Mouse (Mus musculus): Measurements from ENCODE around the gene Tgm2. TPM values are rescaled to one million over a fixed set of nuclear protein-coding genes. Genes with fewer than 3 reads are reported as not detected.
A peak's percentile ranks its signal among the peaks of the same experiment; 100 is the strongest.

Gene Tgm2
- polyA plus RNA-seq, 1 experiment from 2014 or later = 49.5 TPM

- H3K9ac ChIP-seq (ENCODE audit: low read depth, low read length) = no peak overlapping the region
- no peaks in the 10 kb centered on the region for H3K9me3 ChIP-seq (ENCODE audit: control insufficient read depth, low read length)
- H3K36me3 ChIP-seq (ENCODE audit: control insufficient read depth, insufficient read depth, low read length) = no peaks in the 10 kb centered on the region
- H3K27ac ChIP-seq (ENCODE audit: low read depth, low read length) = no peak overlapping the region
- 81% methylated on average over 7 of the region's 7 CpGs for WGBS
- H3K4me1 ChIP-seq (replicated peaks; ENCODE audit: control insufficient read depth, insufficient read depth, low read length) = no peaks in the 10 kb centered on the region
- H3K4me3 ChIP-seq (ENCODE audit: low read depth, low read length) = no peak overlapping the region
- no peaks in the 10 kb centered on the region for H3K27me3 ChIP-seq (replicated peaks; ENCODE audit: control insufficient read depth, insufficient read depth, low read length)
- H3K4me2 ChIP-seq = no peak overlapping the region
- ATAC-seq (replicated peaks; ENCODE audit: low FRiP score) (no peak), DNase-seq (ENCODE audit: low spot score) (no peak)
These were observed 51.9 kb downstream of the Tgm2 start for GRCm38 (mm10) chr2:158094300-158094699.

- Histone ChIP-seq H3K4me3 (ENCODE audit: low read depth, low read length) (no peak overlapping the region), H3K9ac (ENCODE audit: low read depth, low read length) (no peak overlapping the region), H3K27me3 (replicated peaks; ENCODE audit: control insufficient read depth, insufficient read depth, low read length) (no peaks in the 10 kb centered on the region), H3K4me2 (no peak overlapping the region), H3K4me1 (replicated peaks; ENCODE audit: control insufficient read depth, insufficient read depth, low read length) (no peaks in the 10 kb centered on the region), H3K27ac (ENCODE audit: low read depth, low read length) (no peak overlapping the region), H3K9me3 (ENCODE audit: control insufficient read depth, low read length) (no peaks in the 10 kb centered on the region), H3K36me3 (ENCODE audit: control insufficient read depth, insufficient read depth, low read length) (no peaks in the 10 kb centered on the region)
- WGBS = 69% methylated on average over 5 of the region's 5 CpGs
- ATAC-seq (replicated peaks; ENCODE audit: low FRiP score) (no peak), DNase-seq (ENCODE audit: low spot score) (no peak)
These were observed 52.9 kb downstream of the Tgm2 start for GRCm38 (mm10) chr2:158093345-158093744.

- Histone ChIP-seq H3K36me3 (ENCODE audit: control insufficient read depth, insufficient read depth, low read length) (no peaks in the 10 kb centered on the region), H3K4me2 (no peak overlapping the region), H3K9me3 (ENCODE audit: control insufficient read depth, low read length) (no peaks in the 10 kb centered on the region), H3K27ac (ENCODE audit: low read depth, low read length) (no peak overlapping the region), H3K4me1 (replicated peaks; ENCODE audit: control insufficient read depth, insufficient read depth, low read length) (no peaks in the 10 kb centered on the region; the same call in 1 of the 2 replicates), H3K27me3 (replicated peaks; ENCODE audit: control insufficient read depth, insufficient read depth, low read length) (no peaks in the 10 kb centered on the region), H3K9ac (ENCODE audit: low read depth, low read length) (no peak overlapping the region), H3K4me3 (ENCODE audit: low read depth, low read length) (no peak overlapping the region)
- no peak for DNase-seq (ENCODE audit: low spot score)
- ATAC-seq (replicated peaks; ENCODE audit: low FRiP score) = no peak
- WGBS = 79% methylated on average over 4 of the region's 4 CpGs
These were observed 56.1 kb downstream of the Tgm2 start for GRCm38 (mm10) chr2:158090096-158090495.

GRCm38 (mm10) chr2:158084486-158084885 lies 61.8 kb downstream of the Tgm2 start:
- no peak overlapping the region for H3K4me2 ChIP-seq
- H3K4me3 ChIP-seq (ENCODE audit: low read depth, low read length) = no peak overlapping the region
- no peaks in the 10 kb centered on the region for H3K27me3 ChIP-seq (replicated peaks; ENCODE audit: control insufficient read depth, insufficient read depth, low read length)
- no peak overlapping the region for H3K27ac ChIP-seq (ENCODE audit: low read depth, low read length)
- H3K4me1 ChIP-seq (replicated peaks; ENCODE audit: control insufficient read depth, insufficient read depth, low read length) = peaks cover 3% of the 10 kb centered on the region; the same call in 1 of the 2 replicates
- no peak for ATAC-seq (replicated peaks; ENCODE audit: low FRiP score)
- DNase-seq (ENCODE audit: low spot score) = no peak
- WGBS = 64% methylated on average over 8 of the region's 8 CpGs
- no peaks in the 10 kb centered on the region for H3K9me3 ChIP-seq (ENCODE audit: control insufficient read depth, low read length)
- H3K9ac ChIP-seq (ENCODE audit: low read depth, low read length) = no peak overlapping the region
- no peaks in the 10 kb centered on the region for H3K36me3 ChIP-seq (ENCODE audit: control insufficient read depth, insufficient read depth, low read length)

- H3K9me3 ChIP-seq (ENCODE audit: control insufficient read depth, low read length) = no peaks in the 10 kb centered on the region
- no peaks in the 10 kb centered on the region for H3K27me3 ChIP-seq (replicated peaks; ENCODE audit: control insufficient read depth, insufficient read depth, low read length)
- no peak overlapping the region for H3K4me3 ChIP-seq (ENCODE audit: low read depth, low read length)
- peaks cover 16% of the 10 kb centered on the region for H3K36me3 ChIP-seq (ENCODE audit: control insufficient read depth, insufficient read depth, low read length)
- H3K4me2 ChIP-seq = no peak overlapping the region
- peak overlapping the region; percentile 46; the same call in 1 of the 2 replicates for H3K27ac ChIP-seq (ENCODE audit: low read depth, low read length)
- DNase-seq (ENCODE audit: low spot score) = no peak
- 0 out of 2 replicates have a peak, but pooled peaks have one; percentile 21 for ATAC-seq (replicated peaks; ENCODE audit: low FRiP score)
- 73% methylated on average over 9 of the region's 9 CpGs for WGBS
- H3K4me1 ChIP-seq (replicated peaks; ENCODE audit: control insufficient read depth, insufficient read depth, low read length) = peaks cover 5% of the 10 kb centered on the region; the same call in 1 of the 2 replicates
- no peak overlapping the region for H3K9ac ChIP-seq (ENCODE audit: low read depth, low read length)
These were observed 65.5 kb downstream of the Tgm2 start for GRCm38 (mm10) chr2:158080622-158081241.

- H3K4me1 ChIP-seq (replicated peaks; ENCODE audit: control insufficient read depth, insufficient read depth, low read length) = 0 out of 2 replicates have a peak, but pooled peaks cover 5% of the 10 kb centered on the region
- no peak overlapping the region for H3K9ac ChIP-seq (ENCODE audit: low read depth, low read length)
- 56% methylated on average over 9 of the region's 9 CpGs for WGBS
- no peak overlapping the region for H3K4me3 ChIP-seq (ENCODE audit: low read depth, low read length)
- ATAC-seq (replicated peaks; ENCODE audit: low FRiP score) (peak; percentile 53; the same call in 1 of the 2 replicates), DNase-seq (ENCODE audit: low spot score) (no peak)
- peak overlapping the region; percentile 60; the same call in 1 of the 2 replicates for H3K27ac ChIP-seq (ENCODE audit: low read depth, low read length)
- H3K9me3 ChIP-seq (ENCODE audit: control insufficient read depth, low read length) = no peaks in the 10 kb centered on the region
- H3K27me3 ChIP-seq (replicated peaks; ENCODE audit: control insufficient read depth, insufficient read depth, low read length) = no peaks in the 10 kb centered on the region
- no peak overlapping the region for H3K4me2 ChIP-seq
- peaks cover 24% of the 10 kb centered on the region for H3K36me3 ChIP-seq (ENCODE audit: control insufficient read depth, insufficient read depth, low read length)
These were observed 66.3 kb downstream of the Tgm2 start for GRCm38 (mm10) chr2:158079843-158080395.

- no peak overlapping the region for H3K9ac ChIP-seq (ENCODE audit: low read depth, low read length)
- H3K4me2 ChIP-seq = no peak overlapping the region
- no peak overlapping the region for H3K4me3 ChIP-seq (ENCODE audit: low read depth, low read length)
- H3K4me1 ChIP-seq (replicated peaks; ENCODE audit: control insufficient read depth, insufficient read depth, low read length) = 0 out of 2 replicates have a peak, but pooled peaks cover 5% of the 10 kb centered on the region
- WGBS = 83% methylated on average over 7 of the region's 7 CpGs
- no peaks in the 10 kb centered on the region for H3K9me3 ChIP-seq (ENCODE audit: control insufficient read depth, low read length)
- H3K27me3 ChIP-seq (replicated peaks; ENCODE audit: control insufficient read depth, insufficient read depth, low read length) = no peaks in the 10 kb centered on the region
- ATAC-seq (replicated peaks; ENCODE audit: low FRiP score) = no peak
- H3K36me3 ChIP-seq (ENCODE audit: control insufficient read depth, insufficient read depth, low read length) = peaks cover 27% of the 10 kb centered on the region
- DNase-seq (ENCODE audit: low spot score) = no peak
- H3K27ac ChIP-seq (ENCODE audit: low read depth, low read length) = no peak overlapping the region
These were observed 67.3 kb downstream of the Tgm2 start for GRCm38 (mm10) chr2:158078971-158079370.

- Histone ChIP-seq H3K4me1 (replicated peaks; ENCODE audit: control insufficient read depth, insufficient read depth, low read length) (0 out of 2 replicates have a peak, but pooled peaks cover 5% of the 10 kb centered on the region), H3K9ac (ENCODE audit: low read depth, low read length) (no peak overlapping the region), H3K27me3 (replicated peaks; ENCODE audit: control insufficient read depth, insufficient read depth, low read length) (no peaks in the 10 kb centered on the region), H3K4me3 (ENCODE audit: low read depth, low read length) (no peak overlapping the region), H3K9me3 (ENCODE audit: control insufficient read depth, low read length) (no peaks in the 10 kb centered on the region), H3K27ac (ENCODE audit: low read depth, low read length) (peak overlapping the region; percentile 23; the same call in 1 of the 2 replicates), H3K4me2 (no peak overlapping the region), H3K36me3 (ENCODE audit: control insufficient read depth, insufficient read depth, low read length) (peaks cover 30% of the 10 kb centered on the region)
- ATAC-seq (replicated peaks; ENCODE audit: low FRiP score) (no peak), DNase-seq (ENCODE audit: low spot score) (no peak)
- WGBS = 78% methylated on average over 2 of the region's 2 CpGs
These were observed 68.3 kb downstream of the Tgm2 start for GRCm38 (mm10) chr2:158077981-158078380.

GRCm38 (mm10) chr2:158076690-158077089 lies 69.5 kb downstream of the Tgm2 start:
- Histone ChIP-seq H3K4me1 (replicated peaks; ENCODE audit: control insufficient read depth, insufficient read depth, low read length) (0 out of 2 replicates have a peak, but pooled peaks cover 5% of the 10 kb centered on the region), H3K9me3 (ENCODE audit: control insufficient read depth, low read length) (no peaks in the 10 kb centered on the region), H3K9ac (ENCODE audit: low read depth, low read length) (no peak overlapping the region), H3K4me2 (no peak overlapping the region), H3K27ac (ENCODE audit: low read depth, low read length) (no peak overlapping the region), H3K36me3 (ENCODE audit: control insufficient read depth, insufficient read depth, low read length) (peaks cover 38% of the 10 kb centered on the region), H3K27me3 (replicated peaks; ENCODE audit: control insufficient read depth, insufficient read depth, low read length) (no peaks in the 10 kb centered on the region), H3K4me3 (ENCODE audit: low read depth, low read length) (no peak overlapping the region)
- DNase-seq (ENCODE audit: low spot score) = no peak
- 85% methylated on average over 6 of the region's 6 CpGs for WGBS
- ATAC-seq (replicated peaks; ENCODE audit: low FRiP score) = no peak

Measured in liver, embryonic 11.5 days (tissue).